Mouse (Mus musculus) MN1 (cell line): ENCODE results near the gene Cnfn.
"Not testable (repeated sequence)": the region's sequence is repeated elsewhere in the genome, so short reads cannot be mapped to it uniquely, and the experiment has no call there.

Experiments
- DNase-seq: peaks from one replicate; pipeline ENCODE4 v3.0.0-alpha.2; 2016; ENCODE audit warnings: low spot score

Cnfn gene

GRCm38 (mm10) chr7:25365937-25366625, 3.4 kb downstream of the Cnfn start:
- DNase-seq = peak; percentile 52

GRCm38 (mm10) chr7:25363632-25364031, 5.9 kb downstream of the Cnfn start:
- DNase-seq = no peak

- no peak for DNase-seq
Measured at GRCm38 (mm10) chr7:25363151-25363550, 6.4 kb downstream of the Cnfn start.

GRCm38 (mm10) chr7:25358721-25359206, 10.8 kb downstream of the Cnfn start:
- no peak for DNase-seq

GRCm38 (mm10) chr7:25348861-25349260, 20.7 kb downstream of the Cnfn start:
- no peak for DNase-seq

- no peak for DNase-seq
Measured at GRCm38 (mm10) chr7:25341000-25341784, 28.3 kb downstream of the Cnfn start.

GRCm38 (mm10) chr7:25339329-25339728, 30.2 kb downstream of the Cnfn start:
- DNase-seq = no peak

GRCm38 (mm10) chr7:25334472-25334871, 35.1 kb downstream of the Cnfn start:
- DNase-seq = peak; percentile 64

- peak; percentile 76 for DNase-seq
Measured at GRCm38 (mm10) chr7:25333596-25334307, 35.8 kb downstream of the Cnfn start.

- DNase-seq = no peak
Measured at GRCm38 (mm10) chr7:25326233-25326632, 43.3 kb downstream of the Cnfn start.

GRCm38 (mm10) chr7:25325431-25325830, 44.1 kb downstream of the Cnfn start:
- DNase-seq = not testable (repeated sequence)

- no peak for DNase-seq
Measured at GRCm38 (mm10) chr7:25323219-25323618, 46.3 kb downstream of the Cnfn start.

- DNase-seq = no peak
Measured at GRCm38 (mm10) chr7:25322058-25322484, 47.5 kb downstream of the Cnfn start.
